Mouse (Mus musculus) heart, adult 2 months (tissue): Measurements from ENCODE around the gene Slc22a2. TPM values are rescaled to one million over a fixed set of nuclear protein-coding genes. Genes with fewer than 3 reads are reported as not detected.

Source experiments
- DNase-seq, 2 experiments: peaks; one replicate each; pipeline ENCODE4 v3.0.0; 2021
- H3K27ac ChIP-seq: fragments of 200-600 bp; 2 replicates; pipeline ENCODE4 v1.8.1; 2022
- H3K27me3 ChIP-seq: fragments of 200-500 bp; 2 replicates; pipeline ENCODE4 v1.6.1; 2012; ENCODE audit warnings: mild to moderate bottlenecking, low read length, inconsistent platforms, mixed read lengths; ENCODE audit not compliant: control insufficient read depth, insufficient read depth
- H3K36me3 ChIP-seq: fragments of 200-500 bp; 2 replicates; pipeline ENCODE4 v1.6.1; 2012; ENCODE audit warnings: low read length, inconsistent platforms; ENCODE audit not compliant: control insufficient read depth, insufficient read depth
- H3K4me1 ChIP-seq: fragments of 200-500 bp; 2 replicates; pipeline ENCODE4 v1.6.1; 2011; ENCODE audit warnings: low read length; ENCODE audit not compliant: control insufficient read depth, insufficient read depth
- H3K4me3 ChIP-seq: fragments of 200-600 bp; 2 replicates; pipeline ENCODE4 v1.8.1; 2022
- H3K79me2 ChIP-seq: fragments of 200-500 bp; replicated peaks from 2 replicates; pipeline ENCODE4 v1.6.1; 2012; ENCODE audit warnings: mild to moderate bottlenecking, inconsistent platforms, low read length, moderate library complexity, mixed read lengths; ENCODE audit not compliant: control insufficient read depth, insufficient read depth
- H3K9ac ChIP-seq: fragments of 200-500 bp; 2 replicates; pipeline ENCODE4 v1.6.1; 2012; ENCODE audit warnings: low read depth, mild to moderate bottlenecking, control low read depth, inconsistent platforms, low read length, mixed read lengths
- CTCF ChIP-seq: fragments of 200-600 bp; IDR thresholded peaks from 2 replicates; pipeline ENCODE4 v1.8.1; 2022; ENCODE audit warnings: antibody characterized with exemption, mild to moderate bottlenecking, moderate library complexity
- EP300 ChIP-seq: fragments of 200-500 bp; IDR thresholded peaks from 2 replicates; pipeline ENCODE4 v1.6.1; 2011; ENCODE audit warnings: low read depth, low read length, control low read depth; ENCODE audit not compliant: insufficient read depth
- POLR2A ChIP-seq: fragments of 200-500 bp; IDR thresholded peaks from 2 replicates; pipeline ENCODE4 v1.6.1; 2011; ENCODE audit warnings: mild to moderate bottlenecking, low read depth, low read length, control low read depth; ENCODE audit not compliant: insufficient read depth
- WGBS: fragments of 180-500 bp; shearing (Covaris S2); methylation state at CpG from one replicate; pipeline ENCODE4 v1.1.7; 2018; 5-methylcytosine and 5-hydroxymethylcytosine counted together
- intact Hi-C: fragments of 180-260 bp; cut with DNase I; formaldehyde crosslinking; loops from one replicate; pipeline ENCODE4 v1.15.1; 2025
- polyA plus RNA-seq: library from polyadenylated mRNA; depleted of rRNA; stranded (reverse); fragments of >200 nt; gene quantifications from 2 replicates; pipeline ENCODE4 v1.2.3, GENCODE M21; 2012
- total RNA-seq, 2 experiments: library from RNA; stranded (reverse); gene quantifications; 2 replicates each; pipeline ENCODE4 v1.2.3; 2021

The Slc22a2 gene
- total and polyA plus RNA-seq, 3 experiments, result 0.20 TPM; not detected in 2

DNA sequence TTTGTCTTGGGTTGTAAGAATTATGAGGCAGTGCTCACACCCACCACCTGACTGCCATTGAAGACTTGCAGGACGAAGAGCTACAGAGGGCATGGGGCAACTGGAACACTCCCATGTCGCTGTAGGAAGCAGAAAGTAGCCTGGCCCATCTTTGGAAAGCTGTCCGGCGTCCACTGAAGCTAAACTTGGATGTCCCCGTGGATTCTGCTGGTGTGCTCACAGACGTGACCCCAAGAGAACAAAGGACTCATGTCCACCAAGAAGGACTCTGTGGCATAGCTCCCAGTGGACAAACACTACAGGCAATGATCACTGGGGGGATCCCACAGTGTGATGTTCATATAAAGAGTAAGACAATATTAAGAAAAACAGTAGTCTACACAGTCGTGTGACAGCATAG lies 74.9 kb downstream of the Slc22a2 start:
- TF ChIP-seq EP300, result no peak
- no peak for TF ChIP-seq CTCF
- TF ChIP-seq POLR2A, result no peak
- intact Hi-C loops, result loop anchor here (5.0 kb wide), 1 partner anchor 96 kb away; no protein-coding TSS in a partner anchor
- H3K27me3 ChIP-seq, result no peaks in the 10 kb centered on the region
- no peaks in the 10 kb centered on the region for H3K36me3 ChIP-seq
- no peak overlapping the region for H3K4me3 ChIP-seq
- 81% methylated on average over 7 of the region's 7 CpGs for WGBS
- no peak overlapping the region for H3K27ac ChIP-seq
- no peak for DNase-seq
- H3K4me1 ChIP-seq, result no peaks in the 10 kb centered on the region
- H3K9ac ChIP-seq, result no peak overlapping the region
- H3K79me2 ChIP-seq, result no peaks in the 10 kb centered on the region

DNA sequence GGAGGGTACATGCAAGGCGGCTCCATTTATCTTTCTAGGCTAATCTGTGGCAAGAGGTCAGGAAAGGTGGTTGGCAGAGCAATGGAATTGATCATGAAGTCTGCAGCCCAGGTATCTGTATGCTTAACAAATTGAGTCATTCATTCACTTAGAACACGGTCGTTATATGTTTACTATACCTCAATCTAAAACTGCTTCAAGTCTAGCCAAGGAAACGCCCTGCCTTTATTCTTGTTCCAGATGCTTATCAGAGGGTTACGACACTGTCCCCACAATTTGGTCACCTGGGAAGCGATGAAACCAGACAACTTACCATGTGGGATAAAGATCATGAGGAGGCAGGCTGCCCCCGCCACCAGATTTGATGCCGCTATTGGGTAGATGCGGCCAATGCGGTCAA lies 75.3 kb downstream of the Slc22a2 start:
- Histone ChIP-seq H3K79me2 (no peaks in the 10 kb centered on the region), H3K36me3 (no peaks in the 10 kb centered on the region), H3K27me3 (no peaks in the 10 kb centered on the region), H3K9ac (no peak overlapping the region), H3K4me1 (no peaks in the 10 kb centered on the region), H3K27ac (no peak overlapping the region), H3K4me3 (no peak overlapping the region)
- DNase-seq, result no peak
- WGBS, result 88% methylated on average over 10 of the region's 10 CpGs
- TF ChIP-seq EP300 (no peak), POLR2A (no peak), CTCF (no peak)
- intact Hi-C loops, result loop anchor here (5.0 kb wide), 1 partner anchor 97 kb away; no protein-coding TSS in a partner anchor

DNA sequence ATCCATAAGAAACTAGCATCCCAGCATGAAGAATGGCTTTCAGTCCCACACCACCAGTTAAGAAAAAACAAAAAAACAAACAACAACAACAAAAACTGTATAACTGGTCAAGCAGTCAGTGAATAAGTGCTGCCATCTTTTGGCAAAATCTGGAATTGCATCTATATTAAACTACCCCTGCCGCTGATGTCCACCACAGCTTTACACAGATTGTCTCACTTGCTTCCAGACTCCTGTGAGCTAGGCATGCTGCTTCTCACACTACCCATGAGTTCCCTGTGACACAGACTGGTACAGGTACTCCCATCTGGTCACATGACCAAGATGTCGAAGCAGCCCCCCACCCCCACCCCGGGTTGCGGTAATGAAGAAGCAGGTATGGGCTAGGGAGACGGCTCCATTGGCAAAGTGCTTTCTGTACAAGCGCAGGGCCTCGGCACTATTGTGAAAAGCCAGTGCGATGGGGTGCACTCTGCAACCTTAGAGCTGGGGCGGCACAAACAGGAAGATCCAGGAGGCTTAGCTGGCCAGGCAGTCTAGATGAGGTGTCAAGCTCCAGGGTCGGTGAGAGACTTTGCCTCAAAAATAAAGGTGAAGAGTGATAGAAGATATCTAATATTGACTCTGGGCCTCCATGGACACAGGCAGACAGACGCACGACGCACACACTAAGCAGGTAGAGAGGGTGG lies 76.8 kb downstream of the Slc22a2 start:
- H3K9ac ChIP-seq, result no peak overlapping the region
- H3K36me3 ChIP-seq, result no peaks in the 10 kb centered on the region
- TF ChIP-seq POLR2A (no peak), EP300 (no peak), CTCF (peak; percentile 90)
- H3K4me3 ChIP-seq, result no peak overlapping the region
- intact Hi-C loops, result loop anchor here (1.0 to 5.0 kb wide), 3 partner anchors 126 to 244 kb away; no protein-coding TSS in a partner anchor
- no peak overlapping the region for H3K27ac ChIP-seq
- no peaks in the 10 kb centered on the region for H3K79me2 ChIP-seq
- DNase-seq, result no peak
- H3K4me1 ChIP-seq, result no peaks in the 10 kb centered on the region
- 67% methylated on average over 13 of the region's 13 CpGs for WGBS
- no peaks in the 10 kb centered on the region for H3K27me3 ChIP-seq

DNA sequence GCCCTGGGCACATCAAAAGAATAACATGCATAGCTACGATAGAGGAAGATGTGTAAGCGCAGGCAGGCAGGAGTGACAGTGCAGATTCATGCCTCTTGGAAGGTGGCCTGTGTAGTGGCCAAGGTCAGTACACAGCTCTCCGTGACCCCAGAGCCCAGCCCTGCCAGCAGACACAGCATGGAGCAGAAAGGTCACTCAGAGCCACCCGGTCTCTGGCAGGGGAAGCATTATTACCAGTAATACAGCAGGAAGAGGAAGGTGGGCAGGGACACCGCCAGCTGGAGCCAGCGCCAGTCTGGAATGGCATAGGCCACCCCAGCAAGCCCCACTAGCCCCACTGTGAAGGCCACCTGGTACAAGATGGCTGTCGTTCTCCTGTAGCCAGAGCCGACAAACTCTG lies 80.2 kb downstream of the Slc22a2 start:
- DNase-seq, result peak in 1 of 2 experiments; percentile 30
- TF ChIP-seq CTCF (no peak), EP300 (no peak), POLR2A (no peak)
- Histone ChIP-seq H3K27me3 (no peaks in the 10 kb centered on the region), H3K9ac (no peak overlapping the region), H3K27ac (no peak overlapping the region), H3K79me2 (no peaks in the 10 kb centered on the region), H3K4me1 (no peaks in the 10 kb centered on the region), H3K36me3 (no peaks in the 10 kb centered on the region), H3K4me3 (no peak overlapping the region)
- WGBS, result 65% methylated on average over 8 of the region's 8 CpGs
- intact Hi-C loops, result loop anchor here (5.0 kb wide), 1 partner anchor 148 kb away; no protein-coding TSS in a partner anchor

DNA sequence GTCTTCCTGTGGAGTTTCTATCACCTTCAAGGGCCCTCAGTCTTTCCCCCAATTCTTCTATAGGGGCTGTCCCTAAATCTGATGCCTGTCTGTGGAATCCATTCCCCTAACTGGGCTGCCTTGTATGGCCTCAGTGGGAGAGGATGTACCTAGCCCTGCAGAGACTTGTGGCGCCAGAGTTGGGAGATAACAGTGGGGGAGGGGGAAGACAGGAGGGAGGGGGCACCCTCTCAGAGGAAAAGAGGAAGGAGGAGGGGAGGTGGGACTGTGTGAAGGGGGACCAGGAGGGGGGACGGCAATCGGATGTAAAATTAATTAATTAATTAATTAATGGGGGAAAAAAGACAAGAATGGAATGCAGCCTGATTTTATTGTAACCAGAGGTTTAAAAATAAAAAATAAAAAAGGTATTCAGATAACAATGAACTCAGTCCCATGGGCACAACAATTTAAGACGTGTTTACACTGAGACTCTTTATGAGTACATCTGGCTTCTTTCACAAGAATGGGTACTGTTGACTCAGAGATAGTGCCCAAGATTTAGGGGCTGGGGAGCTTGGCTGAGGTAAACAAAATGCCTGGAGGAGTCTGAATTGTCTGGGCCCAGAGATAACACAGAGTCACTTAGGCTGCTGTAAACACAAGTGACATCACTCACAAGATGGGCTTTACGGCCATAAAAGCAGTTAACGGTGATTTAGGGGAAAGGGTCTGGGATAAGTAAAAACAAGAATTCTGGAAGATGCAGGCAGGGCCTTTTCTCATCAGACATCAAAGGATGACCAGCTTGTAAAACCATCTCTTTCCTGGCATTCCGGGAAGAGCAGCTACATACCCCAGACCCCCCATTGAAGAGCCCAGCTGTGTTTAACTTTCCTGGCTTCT lies 84.8 kb downstream of the Slc22a2 start:
- intact Hi-C loops, result no loop called here
- Histone ChIP-seq H3K79me2 (no peaks in the 10 kb centered on the region), H3K9ac (no peak overlapping the region), H3K4me1 (no peaks in the 10 kb centered on the region; the same call in 1 of the 2 replicates), H3K27me3 (no peaks in the 10 kb centered on the region), H3K36me3 (no peaks in the 10 kb centered on the region), H3K27ac (no peak overlapping the region), H3K4me3 (no peak overlapping the region)
- DNase-seq, result no peak
- 48% methylated on average over 7 of the region's 7 CpGs for WGBS
- TF ChIP-seq CTCF (no peak), EP300 (no peak), POLR2A (no peak)

DNA sequence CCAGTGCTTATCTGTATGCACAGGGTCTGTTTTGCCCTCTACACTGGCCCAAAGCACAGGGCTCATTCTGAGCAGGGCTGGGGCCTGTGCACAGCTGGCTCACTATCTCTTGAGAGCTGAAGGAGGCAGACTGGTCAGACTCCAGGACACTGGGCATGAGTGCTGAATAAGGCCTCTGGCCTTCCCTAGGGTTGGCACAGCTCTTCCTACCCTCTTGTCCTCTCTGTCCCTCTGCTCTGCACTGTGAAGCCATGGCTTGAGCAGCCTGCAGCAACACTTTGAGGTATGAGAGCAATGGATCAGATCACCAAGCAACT lies 85.4 kb downstream of the Slc22a2 start:
- no peaks in the 10 kb centered on the region for H3K36me3 ChIP-seq
- H3K4me1 ChIP-seq, result no peaks in the 10 kb centered on the region; the same call in 1 of the 2 replicates
- no peak overlapping the region for H3K9ac ChIP-seq
- peak in 1 of 2 experiments; percentile 39 for DNase-seq
- TF ChIP-seq POLR2A (no peak), EP300 (no peak), CTCF (no peak)
- H3K27ac ChIP-seq, result no peak overlapping the region
- intact Hi-C loops, result no loop called here
- no peaks in the 10 kb centered on the region for H3K27me3 ChIP-seq
- H3K79me2 ChIP-seq, result no peaks in the 10 kb centered on the region
- no peak overlapping the region for H3K4me3 ChIP-seq
